Mouse (Mus musculus): ENCODE measurements around the gene Jarid2.

GRCm38 (mm10) chr13:44912851-44913250, 183.6 kb downstream of the Jarid2 start:
- TF ChIP-seq CTCF (IDR thresholded peaks at IDR 0.05; ENCODE audit: control insufficient read depth, insufficient read depth, insufficient read length) (no peak), MAX (IDR thresholded peaks at IDR 0.05) (no peak)
